Mouse (Mus musculus) NIH3T3 (cell line): ENCODE data around the gene Gch1.
"Not testable (repeated sequence)": the region's sequence is repeated elsewhere in the genome, so short reads cannot be mapped to it uniquely, and the experiment has no call there.

Experiments used
- DNase-seq: peaks from one replicate; pipeline ENCODE4 v3.0.0-alpha.2; 2012; ENCODE audit warnings: low read depth

Gch1 gene

GRCm38 (mm10) chr14:47165117-47165516 lies 24.1 kb downstream of the Gch1 start:
- no peak for DNase-seq

- no peak for DNase-seq
Measured at GRCm38 (mm10) chr14:47161921-47162427, 27.2 kb downstream of the Gch1 start.

GRCm38 (mm10) chr14:47160051-47160640 lies 29.1 kb downstream of the Gch1 start:
- DNase-seq = no peak

- no peak for DNase-seq
Measured at GRCm38 (mm10) chr14:47154303-47154702, 34.9 kb downstream of the Gch1 start.

GRCm38 (mm10) chr14:47151306-47151705 lies 37.9 kb downstream of the Gch1 start:
- DNase-seq = no peak

- DNase-seq = no peak
Measured at GRCm38 (mm10) chr14:47144326-47144725, 44.9 kb downstream of the Gch1 start.

GRCm38 (mm10) chr14:47138853-47139252 lies 50.4 kb downstream of the Gch1 start:
- no peak for DNase-seq

- DNase-seq = no peak
Measured at GRCm38 (mm10) chr14:47136637-47137036, 52.6 kb downstream of the Gch1 start.

GRCm38 (mm10) chr14:47133948-47134347 lies 55.3 kb downstream of the Gch1 start:
- peak; percentile 17 for DNase-seq

- no peak for DNase-seq
Measured at GRCm38 (mm10) chr14:47127987-47128386, 61.2 kb downstream of the Gch1 start.

- DNase-seq = peak; percentile 37
Measured at GRCm38 (mm10) chr14:47117522-47117921, 71.7 kb downstream of the Gch1 start.

- no peak for DNase-seq
Measured at GRCm38 (mm10) chr14:47116062-47116762, 73.0 kb downstream of the Gch1 start.

GRCm38 (mm10) chr14:47115154-47115553 lies 74.1 kb downstream of the Gch1 start:
- no peak for DNase-seq

GRCm38 (mm10) chr14:47111341-47111740 lies 77.9 kb downstream of the Gch1 start:
- no peak for DNase-seq

- not testable (repeated sequence) for DNase-seq
Measured at GRCm38 (mm10) chr14:47110391-47110790, 78.8 kb downstream of the Gch1 start.

- no peak for DNase-seq
Measured at GRCm38 (mm10) chr14:47107461-47107860, 81.8 kb downstream of the Gch1 start.

GRCm38 (mm10) chr14:47105755-47106154 lies 83.5 kb downstream of the Gch1 start:
- DNase-seq = no peak

GRCm38 (mm10) chr14:47105174-47105557 lies 84.0 kb downstream of the Gch1 start:
- DNase-seq = no peak

- peak; percentile 64 for DNase-seq
Measured at GRCm38 (mm10) chr14:47104246-47105173, 84.7 kb downstream of the Gch1 start.
